20 mouse cellular contexts compared by ENCODE assay signal in the genomic region with DNA sequence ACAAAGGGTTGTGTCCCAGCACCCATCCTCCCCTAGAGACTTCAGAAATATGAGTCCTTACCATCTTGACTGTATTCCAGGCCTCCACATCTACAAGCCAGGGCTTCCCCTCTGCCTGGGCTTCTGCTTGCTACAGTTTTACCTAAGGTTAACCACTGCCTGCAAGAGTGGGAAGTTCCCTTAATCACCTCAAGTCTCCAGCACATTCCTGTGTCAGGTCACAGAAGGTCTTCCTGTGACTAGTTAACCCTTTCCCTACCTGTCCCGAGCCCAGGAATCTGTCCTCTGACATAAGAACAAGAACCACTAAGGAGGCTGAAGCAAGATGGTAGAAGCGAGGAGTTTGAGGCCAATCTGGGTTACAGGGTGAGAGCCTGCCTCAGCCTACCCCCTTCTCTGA.
DNase-seq lines count a peak whose midpoint lies in the region; ATAC-seq and TF ChIP-seq lines count a peak whose summit lies in the region.
"Had no signal": no experiment of that assay in that cellular context is flagged by ENCODE, and none has a peak within 500 bp of the region (broad histone marks: within the 10 kb centered on the region; RNA-seq: fewer than 3 reads in every experiment).

No protein-coding gene starts in this region.

- WGBS in heart, embryonic 13.5 days: 62% methylated on average over 2 of the region's 2 CpGs
- 60% methylated on average over 2 of the region's 2 CpGs for WGBS in lung, embryonic 14.5 days
- 58% methylated on average over 2 of the region's 2 CpGs for WGBS in lung, postnatal 0 days
- 74% methylated on average over 2 of the region's 2 CpGs for WGBS in embryonic facial prominence, embryonic 10.5 days

- no peak for ATAC-seq in heart, embryonic 13.5 days (ENCODE audit: extremely low read depth, insufficient number of reproducible peaks, low FRiP score, low TSS enrichment)
- ATAC-seq in lung, embryonic 14.5 days (ENCODE audit: insufficient read depth): no peak
- ATAC-seq in lung, postnatal 0 days: no peak
- ATAC-seq: forebrain, postnatal 0 days; hindbrain, postnatal 0 days; liver, embryonic 12.5 days had no signal

- 0 out of 2 replicates have a peak overlapping the region, but pooled peaks have one; percentile 29 for H3K27ac ChIP-seq in heart, embryonic 13.5 days (replicated peaks)
- no peak overlapping the region for H3K27ac ChIP-seq in lung, embryonic 14.5 days (ENCODE audit: low read depth)
- no peak overlapping the region for H3K27ac ChIP-seq in lung, postnatal 0 days (ENCODE audit: low read length)
- peak overlapping the region; percentile 65 for H3K27ac ChIP-seq in embryonic facial prominence, embryonic 10.5 days (replicated peaks)
- H3K27ac ChIP-seq: hindbrain, postnatal 0 days; liver, embryonic 12.5 days; lung, embryonic 15.5 days; midbrain, embryonic 12.5 days; neural tube, embryonic 15.5 days had no signal

- no peak overlapping the region for H3K4me2 ChIP-seq in heart, embryonic 13.5 days
- H3K4me2 ChIP-seq in lung, embryonic 14.5 days: no peak overlapping the region
- H3K4me2 ChIP-seq in lung, postnatal 0 days (replicated peaks; ENCODE audit: low read depth, low read length): no peak overlapping the region
- H3K4me2 ChIP-seq: heart, embryonic 11.5 days; liver, embryonic 12.5 days; lung, embryonic 15.5 days; midbrain, embryonic 12.5 days; neural tube, embryonic 15.5 days had no signal

- TF ChIP-seq EP300 in lung, postnatal 0 days (IDR thresholded peaks at IDR 0.05): no peak

- TF ChIP-seq CTCF in lung, embryonic 14.5 days (IDR thresholded peaks at IDR 0.05; ENCODE audit: low read depth): no peak
- no peak for TF ChIP-seq CTCF in lung, postnatal 0 days (IDR thresholded peaks at IDR 0.05)

- peaks cover 8% of the 10 kb centered on the region for H3K4me1 ChIP-seq in heart, embryonic 13.5 days
- no peaks in the 10 kb centered on the region for H3K4me1 ChIP-seq in lung, embryonic 14.5 days (ENCODE audit: insufficient read depth)
- no peaks in the 10 kb centered on the region for H3K4me1 ChIP-seq in lung, postnatal 0 days (ENCODE audit: insufficient read depth, low read depth, low read length)
- H3K4me1 ChIP-seq in embryonic facial prominence, embryonic 10.5 days: peaks cover 21% of the 10 kb centered on the region
- H3K4me1 ChIP-seq: midbrain, embryonic 12.5 days had no signal

- H3K9me3 ChIP-seq in heart, embryonic 13.5 days: no peaks in the 10 kb centered on the region
- no peaks in the 10 kb centered on the region for H3K9me3 ChIP-seq in lung, embryonic 14.5 days (ENCODE audit: low read depth, low read length)
- H3K9me3 ChIP-seq in lung, postnatal 0 days (ENCODE audit: low read length): no peaks in the 10 kb centered on the region
- no peaks in the 10 kb centered on the region for H3K9me3 ChIP-seq in embryonic facial prominence, embryonic 10.5 days
- H3K9me3 ChIP-seq: liver, embryonic 12.5 days; lung, embryonic 15.5 days; midbrain, embryonic 12.5 days; neural tube, embryonic 15.5 days had no signal

- no peak for DNase-seq in heart, postnatal 4 days
- DNase-seq in lung, embryonic 14.5 days: peak; percentile 24
- DNase-seq in lung, postnatal 0 days (ENCODE audit: low spot score): no peak
- DNase-seq in embryonic facial prominence, embryonic 10.5 days (ENCODE audit: low spot score): peak; percentile 42
- DNase-seq in yolk sac, embryonic 10.5 days (ENCODE audit: low spot score): peak; percentile 74
- DNase-seq in frontal cortex, postnatal 25 days (ENCODE audit: low spot score in 2 of 2): no peak
- no peak for DNase-seq in frontal cortex, postnatal 10 days (ENCODE audit: low spot score in 2 of 2)
- DNase-seq: adrenal gland, postnatal 25 days; cerebellum, adult 9-11 months; forebrain, postnatal 0 days; gastrocnemius, postnatal 25 days; left cerebral cortex, postnatal 4 days; thymus, postnatal 14 days had no signal

- no peaks in the 10 kb centered on the region for H3K36me3 ChIP-seq in heart, embryonic 13.5 days
- no peaks in the 10 kb centered on the region for H3K36me3 ChIP-seq in lung, embryonic 14.5 days (ENCODE audit: insufficient read depth)
- H3K36me3 ChIP-seq in lung, postnatal 0 days (ENCODE audit: insufficient read depth, low read length): no peaks in the 10 kb centered on the region
- H3K36me3 ChIP-seq in embryonic facial prominence, embryonic 10.5 days (replicated peaks): no peaks in the 10 kb centered on the region
- H3K36me3 ChIP-seq: liver, embryonic 12.5 days; lung, embryonic 15.5 days; midbrain, embryonic 12.5 days; neural tube, embryonic 15.5 days had no signal

- no peaks in the 10 kb centered on the region for H3K27me3 ChIP-seq in heart, embryonic 13.5 days (replicated peaks)
- H3K27me3 ChIP-seq in lung, embryonic 14.5 days (ENCODE audit: insufficient read depth, low read length): no peaks in the 10 kb centered on the region
- H3K27me3 ChIP-seq in lung, postnatal 0 days (replicated peaks; ENCODE audit: insufficient read depth, low read length): no peaks in the 10 kb centered on the region
- H3K27me3 ChIP-seq in embryonic facial prominence, embryonic 10.5 days (replicated peaks; ENCODE audit: low read depth, poor library complexity, severe bottlenecking): no peaks in the 10 kb centered on the region
- H3K27me3 ChIP-seq: liver, embryonic 12.5 days; lung, embryonic 15.5 days; neural tube, embryonic 15.5 days had no signal

- no peak overlapping the region for H3K9ac ChIP-seq in heart, embryonic 13.5 days
- no peak overlapping the region for H3K9ac ChIP-seq in lung, embryonic 14.5 days
- H3K9ac ChIP-seq in lung, postnatal 0 days (replicated peaks; ENCODE audit: low read depth): no peak overlapping the region
- H3K9ac ChIP-seq: forebrain, postnatal 0 days; liver, embryonic 12.5 days; lung, embryonic 15.5 days; midbrain, embryonic 12.5 days; neural tube, embryonic 15.5 days had no signal

- H3K4me3 ChIP-seq in heart, embryonic 13.5 days: no peak overlapping the region
- no peak overlapping the region for H3K4me3 ChIP-seq in lung, embryonic 14.5 days (ENCODE audit: low read depth, low read length)
- no peak overlapping the region for H3K4me3 ChIP-seq in lung, postnatal 0 days (ENCODE audit: low read depth, low read length)
- peak overlapping the region; percentile 29; the same call in 1 of the 2 replicates for H3K4me3 ChIP-seq in embryonic facial prominence, embryonic 10.5 days
- H3K4me3 ChIP-seq: liver, embryonic 12.5 days; lung, embryonic 15.5 days; midbrain, embryonic 12.5 days; neural tube, embryonic 15.5 days had no signal

Comparison
In these comparisons a context has a peak if more than half of its experiments do, and no peak if none do; other contexts are left out.
1. DNase-seq: peak in lung, embryonic 14.5 days (single experiment), embryonic facial prominence, embryonic 10.5 days (single experiment) and yolk sac, embryonic 10.5 days (single experiment); none in heart, postnatal 4 days (single experiment), lung, postnatal 0 days (single experiment), frontal cortex, postnatal 25 days (0 of 2) and frontal cortex, postnatal 10 days (0 of 2).
2. H3K27ac ChIP-seq: peak in heart, embryonic 13.5 days (single experiment) and embryonic facial prominence, embryonic 10.5 days (single experiment); none in lung, embryonic 14.5 days (single experiment) and lung, postnatal 0 days (single experiment).